Mouse (Mus musculus): Measurements from ENCODE around the gene Cps1. TPM values are rescaled to one million over a fixed set of nuclear protein-coding genes. Genes with fewer than 3 reads are reported as not detected.

Cps1 gene
- polyA plus RNA-seq, 1 experiment from 2014 or later, result 0.29 TPM

GRCm38 (mm10) chr1:67184134-67184533 lies 61.3 kb downstream of the Cps1 start:
- H3K9ac ChIP-seq (ENCODE audit: low read length), result no peak overlapping the region
- no peaks in the 10 kb centered on the region for H3K4me1 ChIP-seq (ENCODE audit: control insufficient read depth, insufficient read depth, low read length)
- H3K4me3 ChIP-seq (ENCODE audit: low read depth, low read length), result no peak overlapping the region
- no peak overlapping the region for H3K27ac ChIP-seq (ENCODE audit: low read depth, low read length)
- H3K36me3 ChIP-seq (ENCODE audit: control insufficient read depth, insufficient read depth, low read length), result no peaks in the 10 kb centered on the region
- WGBS, result 89% methylated on average over 3 of the region's 3 CpGs
- H3K4me2 ChIP-seq (ENCODE audit: low read length), result no peak overlapping the region
- H3K9me3 ChIP-seq (replicated peaks; ENCODE audit: control insufficient read depth, low read length), result no peaks in the 10 kb centered on the region
- DNase-seq (ENCODE audit: low spot score) (no peak), ATAC-seq (no peak)
- H3K27me3 ChIP-seq (replicated peaks; ENCODE audit: control insufficient read depth, insufficient read depth, low read length), result no peaks in the 10 kb centered on the region

DNA sequence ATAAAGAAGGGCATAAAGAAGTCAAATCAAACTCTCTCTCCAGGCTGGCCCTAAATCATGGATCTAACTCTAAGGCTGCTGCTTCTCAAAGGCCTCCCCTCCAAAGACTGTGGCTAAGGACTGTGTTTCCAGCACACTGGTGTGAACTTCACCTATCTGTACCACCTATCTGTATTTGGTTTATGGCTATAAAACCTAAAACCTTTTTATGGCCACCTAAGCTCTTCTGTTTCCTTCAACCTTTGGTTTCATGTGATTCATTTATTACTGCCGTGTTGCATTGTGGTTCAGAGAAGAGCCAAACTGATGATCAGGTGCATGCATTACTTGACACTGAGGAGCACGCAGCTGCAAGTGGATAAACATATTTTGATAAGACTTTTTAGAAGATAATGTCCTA lies 74.5 kb downstream of the Cps1 start:
- Histone ChIP-seq H3K9me3 (replicated peaks; ENCODE audit: control insufficient read depth, low read length) (no peaks in the 10 kb centered on the region), H3K9ac (ENCODE audit: low read length) (no peak overlapping the region), H3K4me2 (ENCODE audit: low read length) (no peak overlapping the region), H3K27ac (ENCODE audit: low read depth, low read length) (no peak overlapping the region), H3K4me1 (ENCODE audit: control insufficient read depth, insufficient read depth, low read length) (no peaks in the 10 kb centered on the region), H3K36me3 (ENCODE audit: control insufficient read depth, insufficient read depth, low read length) (no peaks in the 10 kb centered on the region), H3K4me3 (ENCODE audit: low read depth, low read length) (no peak overlapping the region), H3K27me3 (replicated peaks; ENCODE audit: control insufficient read depth, insufficient read depth, low read length) (no peaks in the 10 kb centered on the region)
- DNase-seq (ENCODE audit: low spot score) (no peak), ATAC-seq (no peak)
- 88% methylated on average over 2 of the region's 2 CpGs for WGBS

- Histone ChIP-seq H3K27me3 (replicated peaks; ENCODE audit: control insufficient read depth, insufficient read depth, low read length) (no peaks in the 10 kb centered on the region), H3K4me1 (ENCODE audit: control insufficient read depth, insufficient read depth, low read length) (no peaks in the 10 kb centered on the region; the same call in 1 of the 2 replicates), H3K27ac (ENCODE audit: low read depth, low read length) (no peak overlapping the region), H3K4me2 (ENCODE audit: low read length) (no peak overlapping the region), H3K4me3 (ENCODE audit: low read depth, low read length) (no peak overlapping the region), H3K36me3 (ENCODE audit: control insufficient read depth, insufficient read depth, low read length) (no peaks in the 10 kb centered on the region), H3K9me3 (replicated peaks; ENCODE audit: control insufficient read depth, low read length) (no peaks in the 10 kb centered on the region), H3K9ac (ENCODE audit: low read length) (no peak overlapping the region)
- WGBS, result 31% methylated on average over 2 of the region's 2 CpGs
- peak; percentile 50; the same call in 1 of the 2 replicates for ATAC-seq
- peak; percentile 58 for DNase-seq (ENCODE audit: low spot score)
These were observed 95.6 kb downstream of the Cps1 start for GRCm38 (mm10) chr1:67218339-67218944.

DNA sequence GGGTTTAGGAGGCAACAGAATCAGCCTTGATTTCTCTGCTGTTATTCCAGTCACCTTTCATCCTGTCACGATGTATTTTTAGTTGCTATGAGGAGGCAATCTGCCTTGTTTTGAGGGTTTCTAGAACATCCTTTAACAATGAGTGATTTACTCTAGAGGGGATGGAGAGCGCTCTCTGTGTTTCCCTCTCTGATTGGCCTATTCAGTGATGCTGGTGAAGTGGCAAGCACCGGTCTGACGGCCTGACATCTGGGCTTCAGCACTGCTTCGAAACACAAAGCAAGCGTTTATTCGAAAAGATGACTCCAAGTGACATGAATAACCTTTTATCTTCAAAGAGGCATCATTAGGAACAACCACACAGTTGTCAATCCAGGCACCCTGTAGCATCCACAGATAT lies 100.8 kb downstream of the Cps1 start:
- Histone ChIP-seq H3K36me3 (ENCODE audit: control insufficient read depth, insufficient read depth, low read length) (no peaks in the 10 kb centered on the region), H3K4me1 (ENCODE audit: control insufficient read depth, insufficient read depth, low read length) (no peaks in the 10 kb centered on the region; the same call in 1 of the 2 replicates), H3K4me2 (ENCODE audit: low read length) (no peak overlapping the region), H3K9ac (ENCODE audit: low read length) (no peak overlapping the region), H3K27me3 (replicated peaks; ENCODE audit: control insufficient read depth, insufficient read depth, low read length) (no peaks in the 10 kb centered on the region), H3K27ac (ENCODE audit: low read depth, low read length) (no peak overlapping the region), H3K4me3 (ENCODE audit: low read depth, low read length) (no peak overlapping the region), H3K9me3 (replicated peaks; ENCODE audit: control insufficient read depth, low read length) (no peaks in the 10 kb centered on the region)
- DNase-seq (ENCODE audit: low spot score) (peak; percentile 30), ATAC-seq (peak; percentile 71; the same call in 1 of the 2 replicates)
- WGBS, result 64% methylated on average over 7 of the region's 7 CpGs

DNA sequence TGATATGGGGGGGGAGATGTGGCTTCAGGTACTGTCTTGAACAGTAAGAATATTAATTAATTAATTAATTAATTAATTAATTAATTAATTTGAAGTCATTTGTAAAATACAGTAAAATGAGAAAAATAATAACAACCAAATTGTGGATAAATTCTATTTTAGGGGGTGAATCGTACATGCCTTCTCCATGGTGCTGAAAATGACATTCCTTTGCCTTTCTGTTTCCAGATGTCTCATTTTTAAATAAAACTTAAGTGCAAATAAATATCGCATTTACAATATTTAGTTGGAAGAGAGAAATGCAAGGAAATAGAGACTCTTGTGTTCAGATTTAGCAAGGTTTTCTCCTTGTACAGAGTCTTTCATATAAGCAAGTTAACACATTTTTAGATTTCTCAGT lies 112.0 kb downstream of the Cps1 start:
- H3K9ac ChIP-seq (ENCODE audit: low read length), result no peak overlapping the region
- no peak overlapping the region for H3K4me3 ChIP-seq (ENCODE audit: low read depth, low read length)
- WGBS, result 88% methylated on average over 2 of the region's 2 CpGs
- DNase-seq (ENCODE audit: low spot score), result no peak
- ATAC-seq, result no peak
- H3K36me3 ChIP-seq (ENCODE audit: control insufficient read depth, insufficient read depth, low read length), result no peaks in the 10 kb centered on the region
- H3K4me1 ChIP-seq (ENCODE audit: control insufficient read depth, insufficient read depth, low read length), result peaks cover 4% of the 10 kb centered on the region; the same call in 1 of the 2 replicates
- no peak overlapping the region for H3K4me2 ChIP-seq (ENCODE audit: low read length)
- H3K27me3 ChIP-seq (replicated peaks; ENCODE audit: control insufficient read depth, insufficient read depth, low read length), result no peaks in the 10 kb centered on the region
- H3K9me3 ChIP-seq (replicated peaks; ENCODE audit: control insufficient read depth, low read length), result no peaks in the 10 kb centered on the region
- H3K27ac ChIP-seq (ENCODE audit: low read depth, low read length), result no peak overlapping the region

DNA sequence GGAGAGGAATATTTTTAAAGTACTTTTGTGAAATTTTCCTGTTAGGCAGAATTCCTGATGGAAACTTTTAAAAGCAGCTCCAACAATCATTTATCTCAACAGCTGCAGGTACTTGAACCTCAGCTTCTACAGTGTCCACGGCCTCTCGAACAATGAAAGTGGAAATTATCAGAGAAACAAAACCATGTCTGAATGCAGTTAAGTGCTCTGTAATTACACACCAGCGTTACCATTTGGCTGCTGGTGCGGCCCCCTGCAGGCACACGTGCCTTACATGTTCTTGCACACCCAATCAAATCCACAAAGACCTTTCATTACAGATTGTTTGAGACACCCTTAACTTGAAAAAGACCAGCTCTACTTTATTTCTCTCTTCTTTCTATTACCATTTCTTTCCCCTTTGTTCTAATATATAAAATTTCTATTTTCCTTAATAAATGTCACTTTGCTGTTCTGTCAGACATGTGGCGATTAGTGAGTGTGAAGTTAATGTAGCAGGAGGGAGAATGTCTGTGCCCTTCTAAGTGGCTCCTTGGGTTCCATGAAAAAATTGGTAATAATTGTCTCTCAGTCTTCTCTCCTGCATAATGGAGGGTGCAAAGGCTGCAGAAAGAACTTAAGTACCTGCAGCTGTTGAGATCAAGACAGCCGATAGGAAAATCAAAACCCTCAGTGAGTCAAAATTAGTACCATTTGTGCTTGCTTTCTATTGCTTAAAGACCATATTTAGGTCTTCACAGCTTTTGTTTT lies 112.8 kb downstream of the Cps1 start:
- DNase-seq (ENCODE audit: low spot score), result peak; percentile 77
- Histone ChIP-seq H3K9me3 (replicated peaks; ENCODE audit: control insufficient read depth, low read length) (no peaks in the 10 kb centered on the region), H3K27me3 (replicated peaks; ENCODE audit: control insufficient read depth, insufficient read depth, low read length) (no peaks in the 10 kb centered on the region), H3K36me3 (ENCODE audit: control insufficient read depth, insufficient read depth, low read length) (no peaks in the 10 kb centered on the region), H3K4me3 (ENCODE audit: low read depth, low read length) (no peak overlapping the region), H3K9ac (ENCODE audit: low read length) (no peak overlapping the region), H3K4me2 (ENCODE audit: low read length) (no peak overlapping the region), H3K4me1 (ENCODE audit: control insufficient read depth, insufficient read depth, low read length) (peaks cover 4% of the 10 kb centered on the region; the same call in 1 of the 2 replicates), H3K27ac (ENCODE audit: low read depth, low read length) (no peak overlapping the region)
- peak; percentile 95 for ATAC-seq
- WGBS, result 34% methylated on average over 7 of the region's 7 CpGs

- H3K36me3 ChIP-seq (ENCODE audit: control insufficient read depth, insufficient read depth, low read length), result no peaks in the 10 kb centered on the region
- WGBS, result 91% methylated on average over 1 of the region's 1 CpGs
- no peak overlapping the region for H3K4me3 ChIP-seq (ENCODE audit: low read depth, low read length)
- ATAC-seq (no peak), DNase-seq (ENCODE audit: low spot score) (no peak)
- peaks cover 4% of the 10 kb centered on the region; the same call in 1 of the 2 replicates for H3K4me1 ChIP-seq (ENCODE audit: control insufficient read depth, insufficient read depth, low read length)
- no peaks in the 10 kb centered on the region for H3K27me3 ChIP-seq (replicated peaks; ENCODE audit: control insufficient read depth, insufficient read depth, low read length)
- no peaks in the 10 kb centered on the region for H3K9me3 ChIP-seq (replicated peaks; ENCODE audit: control insufficient read depth, low read length)
- H3K4me2 ChIP-seq (ENCODE audit: low read length), result no peak overlapping the region
- no peak overlapping the region for H3K27ac ChIP-seq (ENCODE audit: low read depth, low read length)
- H3K9ac ChIP-seq (ENCODE audit: low read length), result no peak overlapping the region
These were observed 115.6 kb downstream of the Cps1 start for GRCm38 (mm10) chr1:67238446-67238845.

DNA sequence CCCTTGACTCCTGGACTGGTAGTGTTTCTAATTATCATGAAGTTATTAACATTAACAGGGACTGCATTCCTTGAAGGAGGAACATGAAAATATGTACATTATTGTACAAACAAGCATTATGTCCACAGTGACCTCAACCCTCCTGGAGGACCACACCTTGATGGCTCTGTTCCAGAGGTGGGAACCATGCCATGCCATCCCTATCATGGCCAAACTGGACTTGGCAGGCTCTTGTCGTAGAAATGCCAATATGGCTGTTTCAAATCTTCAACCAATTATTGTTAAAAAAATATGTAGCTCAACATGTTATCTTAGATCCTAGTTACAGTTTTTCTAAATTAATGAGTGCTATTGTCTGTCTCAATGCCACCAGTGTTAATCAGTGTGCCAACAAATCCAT lies 116.1 kb downstream of the Cps1 start:
- no peaks in the 10 kb centered on the region for H3K36me3 ChIP-seq (ENCODE audit: control insufficient read depth, insufficient read depth, low read length)
- ATAC-seq (no peak), DNase-seq (ENCODE audit: low spot score) (no peak)
- no peak overlapping the region for H3K27ac ChIP-seq (ENCODE audit: low read depth, low read length)
- H3K27me3 ChIP-seq (replicated peaks; ENCODE audit: control insufficient read depth, insufficient read depth, low read length), result no peaks in the 10 kb centered on the region
- WGBS, result 95% methylated on average over 1 of the region's 1 CpGs
- H3K4me3 ChIP-seq (ENCODE audit: low read depth, low read length), result no peak overlapping the region
- peaks cover 4% of the 10 kb centered on the region; the same call in 1 of the 2 replicates for H3K4me1 ChIP-seq (ENCODE audit: control insufficient read depth, insufficient read depth, low read length)
- no peak overlapping the region for H3K9ac ChIP-seq (ENCODE audit: low read length)
- H3K9me3 ChIP-seq (replicated peaks; ENCODE audit: control insufficient read depth, low read length), result no peaks in the 10 kb centered on the region
- no peak overlapping the region for H3K4me2 ChIP-seq (ENCODE audit: low read length)

GRCm38 (mm10) chr1:67265222-67265621 lies 142.4 kb downstream of the Cps1 start:
- Histone ChIP-seq H3K4me1 (ENCODE audit: control insufficient read depth, insufficient read depth, low read length) (no peaks in the 10 kb centered on the region), H3K4me3 (ENCODE audit: low read depth, low read length) (no peak overlapping the region), H3K9ac (ENCODE audit: low read length) (no peak overlapping the region), H3K9me3 (replicated peaks; ENCODE audit: control insufficient read depth, low read length) (no peaks in the 10 kb centered on the region), H3K4me2 (ENCODE audit: low read length) (no peak overlapping the region), H3K27ac (ENCODE audit: low read depth, low read length) (no peak overlapping the region), H3K36me3 (ENCODE audit: control insufficient read depth, insufficient read depth, low read length) (no peaks in the 10 kb centered on the region), H3K27me3 (replicated peaks; ENCODE audit: control insufficient read depth, insufficient read depth, low read length) (no peaks in the 10 kb centered on the region)
- WGBS, result 76% methylated on average over 1 of the region's 1 CpGs
- 0 out of 2 replicates have a peak, but pooled peaks have one; percentile 42 for ATAC-seq
- peak; percentile 42 for DNase-seq (ENCODE audit: low spot score)
